Mouse (Mus musculus): ENCODE data around the gene Slc35g3. TPM values are rescaled to one million over a fixed set of nuclear protein-coding genes. Genes with fewer than 3 reads are reported as not detected.

Slc35g3 gene
- polyA plus RNA-seq, 2 experiments = not detected

DNA sequence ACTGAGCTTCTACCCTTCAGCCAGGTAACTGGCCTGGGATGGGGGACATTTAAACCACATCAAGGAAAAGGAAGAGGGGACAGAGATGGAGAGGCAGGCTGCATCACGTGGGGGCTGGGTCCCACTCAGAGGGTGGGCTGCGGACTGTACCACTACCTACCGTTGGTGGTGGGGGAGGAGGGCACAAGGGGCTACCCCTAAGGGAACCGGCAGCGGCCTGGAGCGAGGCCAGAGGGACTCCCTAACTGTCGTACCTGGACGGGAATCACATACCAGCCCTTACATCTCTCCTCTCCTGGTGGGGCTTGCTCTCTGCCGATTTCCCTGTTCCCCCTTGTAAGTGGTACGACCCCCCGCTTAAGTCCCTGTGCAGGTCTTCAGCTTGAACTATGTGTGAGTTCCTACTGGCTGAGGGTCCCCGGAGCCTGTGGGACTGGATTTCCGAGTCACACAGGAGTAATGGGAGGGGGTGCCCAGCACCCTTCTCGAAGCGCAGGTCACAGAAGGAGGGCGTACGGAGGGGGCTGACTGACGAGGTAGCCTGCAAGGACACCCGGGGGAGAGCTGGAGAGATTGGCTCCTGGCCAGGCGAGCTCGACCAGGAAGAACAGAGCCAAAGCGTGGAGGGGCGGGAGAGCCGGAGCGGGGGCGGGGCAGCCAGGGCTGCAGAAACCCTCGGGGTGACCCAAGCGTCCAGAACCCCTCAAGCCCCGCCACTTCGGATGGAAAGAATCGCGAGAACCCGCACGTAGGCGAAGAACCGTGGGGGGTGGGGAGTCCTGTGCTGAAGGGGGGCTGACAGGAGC, 38.8 kb upstream of the Slc35g3 start:
- Histone ChIP-seq H3K4me3 (ENCODE audit: insufficient read depth in 1 of 2, low read depth in 2 of 2, low read length in 2 of 2) (peak overlapping the region; percentile 25 to 30; a peak in 3 of 4 replicates), H3K9ac (replicated peaks) (no peak overlapping the region), H3K36me3 (replicated peaks; ENCODE audit: control insufficient read depth, insufficient read depth, low read depth) (no peaks in the 10 kb centered on the region), H3K27ac (no peak overlapping the region), H3K4me1 (replicated peaks; ENCODE audit: control insufficient read depth in 2 of 2, insufficient read depth in 2 of 2, low read length in 1 of 2) (peaks cover 2 to 4% of the 10 kb centered on the region in 2 experiments; a peak in 3 of 4 replicates), H3K4me2 (ENCODE audit: low read depth) (peak overlapping the region; percentile 51), H3K9me3 (ENCODE audit: control insufficient read depth, low read length) (no peaks in the 10 kb centered on the region), H3K27me3 (ENCODE audit: control insufficient read depth, insufficient read depth, low read length) (peaks cover 94% of the 10 kb centered on the region)
- no peak for ATAC-seq (ENCODE audit: insufficient read depth)
- 2% methylated on average over 36 of the region's 36 CpGs for WGBS (ENCODE audit: insufficient replicate concordance)
- TF ChIP-seq CTCF (IDR thresholded peaks at IDR 0.05; ENCODE audit: low read depth) (no peak), EP300 (IDR thresholded peaks at IDR 0.05; ENCODE audit: low read depth) (no peak)
- no peak for DNase-seq (ENCODE audit: low read depth in 3 of 3, low spot score in 3 of 3)

DNA sequence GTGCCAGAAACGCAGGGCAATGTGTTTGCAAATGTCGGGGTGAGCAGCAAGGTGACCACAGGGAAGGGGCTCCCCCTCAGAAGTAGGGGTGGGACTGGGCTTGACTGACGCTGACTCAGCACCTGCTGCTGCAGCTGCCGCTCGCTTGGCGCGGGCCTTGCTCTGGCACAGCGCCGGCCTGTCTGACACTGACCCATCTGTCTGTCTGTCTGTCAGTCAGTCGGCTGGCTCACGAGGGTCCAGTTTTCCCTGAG, 38.3 kb upstream of the Slc35g3 start:
- ATAC-seq (ENCODE audit: insufficient read depth) = no peak
- TF ChIP-seq CTCF (IDR thresholded peaks at IDR 0.05; ENCODE audit: low read depth) (no peak), EP300 (IDR thresholded peaks at IDR 0.05; ENCODE audit: low read depth) (no peak)
- DNase-seq (ENCODE audit: low read depth in 3 of 3, low spot score in 3 of 3) = no peak
- Histone ChIP-seq H3K4me2 (ENCODE audit: low read depth) (peak overlapping the region; percentile 51; the same call in 1 of the 2 replicates), H3K27ac (no peak overlapping the region), H3K4me3 (ENCODE audit: insufficient read depth in 1 of 2, low read depth in 2 of 2, low read length in 2 of 2) (no peak overlapping the region), H3K9me3 (ENCODE audit: control insufficient read depth, low read length) (no peaks in the 10 kb centered on the region), H3K4me1 (replicated peaks; ENCODE audit: control insufficient read depth in 2 of 2, insufficient read depth in 2 of 2, low read length in 1 of 2) (peaks cover 2 to 5% of the 10 kb centered on the region in 2 experiments; a peak in 3 of 4 replicates), H3K9ac (replicated peaks) (no peak overlapping the region), H3K27me3 (ENCODE audit: control insufficient read depth, insufficient read depth, low read length) (peaks cover 89% of the 10 kb centered on the region), H3K36me3 (replicated peaks; ENCODE audit: control insufficient read depth, insufficient read depth, low read depth) (no peaks in the 10 kb centered on the region)
- 2% methylated on average over 11 of the region's 11 CpGs for WGBS (ENCODE audit: insufficient replicate concordance)

DNA sequence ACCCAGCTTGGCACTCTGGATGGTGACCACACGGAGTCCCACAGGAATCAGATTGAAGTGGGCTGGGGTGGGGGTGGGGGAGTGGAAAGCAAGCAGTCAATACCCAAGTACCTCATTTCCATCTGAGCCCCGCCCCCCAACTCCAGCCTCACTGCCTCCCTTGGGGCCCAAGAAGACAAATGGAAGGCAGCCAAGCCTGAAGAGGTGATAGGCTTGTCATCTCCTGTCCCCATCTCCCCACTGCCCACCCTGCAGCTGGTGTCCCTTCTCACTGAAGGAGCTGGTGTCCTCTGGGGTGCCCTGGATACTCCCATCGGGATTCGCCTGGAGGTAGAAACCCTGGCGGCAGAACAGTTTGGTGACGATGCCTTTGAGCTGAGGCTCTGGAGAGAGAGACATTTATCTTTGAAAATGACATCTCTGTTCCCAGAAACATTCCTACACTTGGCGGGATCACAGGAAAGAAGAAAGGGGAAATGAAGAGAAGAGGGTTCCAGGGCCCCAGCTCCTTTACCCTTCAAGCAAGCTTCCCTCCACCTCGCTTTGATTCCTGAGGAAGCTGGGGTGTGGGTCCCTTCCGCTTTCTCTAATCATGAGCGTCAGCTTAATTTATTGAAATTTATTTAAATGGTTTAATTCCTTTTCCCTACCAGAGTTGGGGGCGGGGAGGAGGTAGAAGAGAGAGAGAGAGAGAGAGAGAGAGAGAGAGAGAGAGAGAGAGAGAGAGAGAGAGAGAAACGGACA, 37.8 kb upstream of the Slc35g3 start:
- H3K36me3 ChIP-seq (replicated peaks; ENCODE audit: control insufficient read depth, insufficient read depth, low read depth) = no peaks in the 10 kb centered on the region
- peaks cover 84% of the 10 kb centered on the region for H3K27me3 ChIP-seq (ENCODE audit: control insufficient read depth, insufficient read depth, low read length)
- H3K9me3 ChIP-seq (ENCODE audit: control insufficient read depth, low read length) = no peaks in the 10 kb centered on the region
- no peak for TF ChIP-seq CTCF (IDR thresholded peaks at IDR 0.05; ENCODE audit: low read depth)
- no peak for TF ChIP-seq EP300 (IDR thresholded peaks at IDR 0.05; ENCODE audit: low read depth)
- DNase-seq (ENCODE audit: low read depth in 3 of 3, low spot score in 3 of 3) (no peak), ATAC-seq (ENCODE audit: insufficient read depth) (no peak)
- no peak overlapping the region for H3K27ac ChIP-seq
- peaks cover 5 to 8% of the 10 kb centered on the region in 2 experiments; a peak in 3 of 4 replicates for H3K4me1 ChIP-seq (replicated peaks; ENCODE audit: control insufficient read depth in 2 of 2, insufficient read depth in 2 of 2, low read length in 1 of 2)
- H3K4me3 ChIP-seq (ENCODE audit: insufficient read depth in 1 of 2, low read depth in 2 of 2, low read length in 2 of 2) = no peak overlapping the region
- no peak overlapping the region for H3K4me2 ChIP-seq (ENCODE audit: low read depth)
- WGBS (ENCODE audit: insufficient replicate concordance) = 33% methylated on average over 12 of the region's 12 CpGs
- no peak overlapping the region for H3K9ac ChIP-seq (replicated peaks)

DNA sequence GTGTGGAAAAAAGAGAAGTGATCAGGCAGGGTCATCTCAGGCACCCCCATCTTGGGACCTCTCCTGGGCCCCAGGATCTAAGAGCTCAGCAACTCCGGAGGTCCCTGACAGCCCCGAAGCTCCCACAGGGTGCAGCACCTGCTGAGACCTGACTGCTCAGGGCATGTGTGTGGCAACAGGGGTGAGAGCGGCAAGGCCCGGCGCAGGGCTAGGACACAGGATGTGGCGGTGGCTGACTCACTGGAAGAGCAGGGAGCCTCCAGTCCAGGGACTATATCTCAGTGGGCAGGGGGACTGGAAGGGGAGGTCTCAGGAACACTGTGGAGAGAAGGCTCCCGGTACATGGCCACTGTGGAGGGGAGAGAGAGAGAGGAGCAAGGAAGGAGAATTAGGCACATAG, 36.2 kb upstream of the Slc35g3 start:
- H3K9me3 ChIP-seq (ENCODE audit: control insufficient read depth, low read length) = no peaks in the 10 kb centered on the region
- WGBS (ENCODE audit: insufficient replicate concordance) = 59% methylated on average over 7 of the region's 7 CpGs
- peaks cover 67% of the 10 kb centered on the region for H3K27me3 ChIP-seq (ENCODE audit: control insufficient read depth, insufficient read depth, low read length)
- no peak for DNase-seq (ENCODE audit: low read depth in 3 of 3, low spot score in 3 of 3)
- no peaks in the 10 kb centered on the region for H3K36me3 ChIP-seq (replicated peaks; ENCODE audit: control insufficient read depth, insufficient read depth, low read depth)
- no peak overlapping the region for H3K4me3 ChIP-seq (ENCODE audit: insufficient read depth in 1 of 2, low read depth in 2 of 2, low read length in 2 of 2)
- H3K4me2 ChIP-seq (ENCODE audit: low read depth) = no peak overlapping the region
- no peak for ATAC-seq (ENCODE audit: insufficient read depth)
- TF ChIP-seq EP300 (IDR thresholded peaks at IDR 0.05; ENCODE audit: low read depth) (no peak), CTCF (IDR thresholded peaks at IDR 0.05; ENCODE audit: low read depth) (no peak)
- H3K9ac ChIP-seq (replicated peaks) = no peak overlapping the region
- H3K4me1 ChIP-seq (replicated peaks; ENCODE audit: control insufficient read depth in 2 of 2, insufficient read depth in 2 of 2, low read length in 1 of 2) = peaks cover 5 to 8% of the 10 kb centered on the region in 2 experiments; a peak in 3 of 4 replicates
- no peak overlapping the region for H3K27ac ChIP-seq

DNA sequence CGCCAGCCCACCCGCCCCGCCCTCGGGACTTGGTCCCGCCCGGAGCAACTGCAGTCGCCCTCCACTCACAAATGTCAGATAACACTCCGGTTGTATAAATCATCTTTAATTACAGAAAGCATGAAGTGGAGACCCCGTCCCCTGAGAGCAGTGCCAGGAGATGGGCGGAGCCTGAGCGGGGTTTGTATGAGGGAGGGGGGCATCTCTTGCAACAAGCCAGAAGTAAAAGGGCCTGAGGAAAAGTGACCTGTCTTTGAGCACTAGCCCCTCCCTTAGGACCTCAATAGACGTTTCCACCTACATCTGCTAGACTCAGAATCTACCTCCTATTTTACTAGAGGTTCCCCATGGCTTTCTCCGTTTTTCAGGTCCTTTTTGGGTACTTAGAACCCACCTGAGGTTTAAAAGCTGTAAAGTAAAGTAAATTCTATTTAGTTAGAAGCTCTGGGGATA, 34.2 kb upstream of the Slc35g3 start:
- H3K9me3 ChIP-seq (ENCODE audit: control insufficient read depth, low read length) = no peaks in the 10 kb centered on the region
- H3K4me1 ChIP-seq (replicated peaks; ENCODE audit: control insufficient read depth in 2 of 2, insufficient read depth in 2 of 2, low read length in 1 of 2) = peaks cover 5 to 8% of the 10 kb centered on the region in 2 experiments; a peak in 3 of 4 replicates
- H3K36me3 ChIP-seq (replicated peaks; ENCODE audit: control insufficient read depth, insufficient read depth, low read depth) = no peaks in the 10 kb centered on the region
- H3K27me3 ChIP-seq (ENCODE audit: control insufficient read depth, insufficient read depth, low read length) = peaks cover 48% of the 10 kb centered on the region
- peak overlapping the region; percentile 31; the same call in 1 of the 2 replicates for H3K9ac ChIP-seq (replicated peaks)
- ATAC-seq (ENCODE audit: insufficient read depth) (no peak), DNase-seq (ENCODE audit: low read depth in 3 of 3, low spot score in 3 of 3) (no peak)
- H3K27ac ChIP-seq = no peak overlapping the region
- TF ChIP-seq CTCF (IDR thresholded peaks at IDR 0.05; ENCODE audit: low read depth) (no peak), EP300 (IDR thresholded peaks at IDR 0.05; ENCODE audit: low read depth) (no peak)
- peak overlapping the region; percentile 88 for H3K4me2 ChIP-seq (ENCODE audit: low read depth)
- peak overlapping the region in 1 of 2 experiments; percentile 53; a peak in 2 of 4 replicates for H3K4me3 ChIP-seq (ENCODE audit: insufficient read depth in 1 of 2, low read depth in 2 of 2, low read length in 2 of 2)
- 3% methylated on average over 13 of the region's 13 CpGs for WGBS (ENCODE audit: insufficient replicate concordance)
